Comparison of ENCODE assay signal across 1 mouse cellular context in genomic region chr7:24897959-24898358, GRCm38 (mm10).
TF ChIP-seq lines count a peak whose summit lies in the region.

No protein-coding gene starts in this region.

TF ChIP-seq in CH12.LX, 34 proteins besides CTCF, POLR2A, EP300 and RAD21 (continued from another document):
- TF ChIP-seq BHLHE40 (IDR thresholded peaks at IDR 0.05; ENCODE audit: low read depth, low read length) (0 out of 2 replicates have a peak, but pooled peaks have one; percentile 7), MEF2A (IDR thresholded peaks at IDR 0.05; ENCODE audit: borderline replicate concordance, low read depth, low read length) (0 out of 2 replicates have a peak, but pooled peaks have one; percentile 9), CHD1 (IDR thresholded peaks at IDR 0.05; ENCODE audit: low read depth, low read length) (0 out of 2 replicates have a peak, but pooled peaks have one; percentile 60)
